Mouse (Mus musculus): ENCODE data around the gene Slc35e2. TPM values are rescaled to one million over a fixed set of nuclear protein-coding genes. Genes with fewer than 3 reads are reported as not detected.

The Slc35e2 gene
- 6.8 and 7.4 TPM in 2 replicates for polyA plus RNA-seq (2015; fragmentation: Nextera tagmentation; extraction: Ambion mirVana)

DNA sequence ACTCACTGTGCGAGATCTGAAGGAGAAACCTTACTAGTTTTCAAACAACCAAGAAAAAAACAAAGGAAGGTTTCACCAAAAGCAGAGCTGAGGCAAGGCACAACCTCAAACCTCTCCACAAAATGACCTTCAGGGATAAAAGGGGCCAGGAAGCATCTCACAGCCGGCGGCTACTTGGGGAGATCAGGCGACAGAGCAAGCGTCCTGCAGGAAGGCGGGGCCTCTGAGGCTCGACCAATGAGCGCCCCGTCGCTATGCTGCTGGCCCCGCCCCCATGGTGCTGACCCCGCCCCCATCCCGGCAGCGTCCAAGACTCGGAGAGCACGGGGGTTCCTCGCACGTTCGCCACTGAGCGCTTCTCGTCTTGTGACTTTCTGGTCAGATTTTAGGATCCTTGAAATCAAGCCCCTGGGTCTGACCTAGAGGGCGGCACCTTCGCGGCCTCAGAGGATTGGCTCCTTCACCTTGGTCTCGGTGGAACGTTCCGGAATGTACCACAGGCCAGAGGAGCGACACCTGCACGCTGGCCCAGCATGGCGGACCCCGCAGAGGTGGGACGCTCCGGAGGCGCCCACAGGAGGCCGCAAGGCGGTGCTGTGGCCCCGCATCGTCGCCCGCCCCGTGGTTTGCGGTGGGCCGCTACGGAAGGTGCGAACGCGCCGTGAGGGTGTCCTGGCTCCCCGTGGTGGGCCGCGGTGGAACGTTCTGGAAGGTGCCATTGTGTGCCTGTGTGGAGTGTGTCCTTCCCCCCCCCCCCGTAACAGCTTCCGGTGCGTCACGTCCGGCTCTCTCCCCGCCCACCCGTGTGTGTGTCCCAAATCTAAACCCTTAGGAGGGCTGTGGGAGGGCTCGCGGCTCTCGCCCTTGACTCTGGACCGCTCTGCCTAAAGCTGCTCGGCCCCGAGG lies at the start of gene Slc35e2:
TSS of gene Slc35e2 (plus strand) at position 326 of the 906 bp plus-strand sequence.
- Histone ChIP-seq H3K27me3 (no peaks in the 10 kb centered on the region), H3K4me3 (peak within 1 kb of the TSS; percentile 98), H3K9ac (peak within 1 kb of the TSS; percentile 92), H3K36me3 (peaks cover 14% of the 10 kb centered on the region), H3K9me3 (no peaks in the 10 kb centered on the region), H3K4me1 (peaks cover 12% of the 10 kb centered on the region), H3K27ac (peak within 1 kb of the TSS; percentile 100), H3K4me2 (peak within 1 kb of the TSS; percentile 88)
- peak; percentile 92 for ATAC-seq (ENCODE audit: insufficient number of reproducible peaks, low FRiP score, low TSS enrichment, low read depth)
- under 1% methylated on average over 61 of the region's 65 CpGs for WGBS

DNA sequence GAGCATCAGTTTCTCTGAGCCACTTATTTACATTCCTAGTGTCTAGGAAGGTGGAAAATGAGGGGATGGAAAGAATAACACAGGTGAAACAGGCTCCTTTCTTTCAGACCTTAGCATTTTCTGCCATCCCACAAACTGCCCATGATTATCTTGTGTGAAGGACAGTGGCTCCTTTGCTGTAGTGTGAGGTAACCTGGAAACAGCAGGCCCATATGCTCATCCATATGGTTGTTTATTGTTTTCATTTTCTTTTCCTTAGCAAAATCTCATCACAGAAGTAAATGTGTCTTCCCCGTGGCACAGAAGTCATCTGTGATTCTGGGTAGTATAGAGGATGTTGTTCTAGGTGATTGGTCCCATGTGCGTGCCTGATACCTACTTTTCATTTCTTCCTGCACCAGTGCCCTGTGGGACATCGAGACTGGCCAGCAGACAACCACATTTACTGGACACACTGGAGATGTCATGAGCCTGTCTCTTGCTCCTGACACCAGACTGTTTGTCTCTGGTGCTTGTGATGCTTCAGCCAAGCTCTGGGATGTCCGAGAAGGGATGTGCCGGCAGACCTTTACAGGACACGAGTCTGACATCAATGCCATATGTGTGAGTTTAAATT lies 48.2 kb upstream of the Slc35e2 start:
- Histone ChIP-seq H3K27ac (no peak overlapping the region), H3K36me3 (peaks cover 80% of the 10 kb centered on the region), H3K9ac (no peak overlapping the region), H3K4me3 (no peak overlapping the region), H3K27me3 (no peaks in the 10 kb centered on the region), H3K9me3 (no peaks in the 10 kb centered on the region), H3K4me1 (no peaks in the 10 kb centered on the region), H3K4me2 (no peak overlapping the region)
- 91% methylated on average over 6 of the region's 6 CpGs for WGBS
- no peak for ATAC-seq (ENCODE audit: insufficient number of reproducible peaks, low FRiP score, low TSS enrichment, low read depth)

DNA sequence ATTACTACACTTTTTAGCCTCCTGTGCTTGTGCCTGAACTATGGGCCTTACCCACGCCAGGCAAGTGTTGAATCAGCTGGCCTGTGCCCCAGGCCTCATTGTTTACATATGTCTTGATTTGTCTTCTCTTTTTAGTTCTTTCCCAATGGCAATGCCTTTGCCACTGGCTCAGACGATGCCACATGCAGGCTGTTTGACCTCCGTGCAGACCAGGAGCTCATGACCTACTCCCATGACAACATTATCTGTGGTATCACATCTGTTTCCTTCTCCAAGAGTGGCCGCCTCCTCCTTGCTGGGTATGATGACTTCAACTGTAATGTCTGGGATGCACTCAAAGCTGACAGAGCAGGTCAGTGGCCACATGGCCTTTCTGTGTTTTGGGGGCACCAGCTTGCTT lies 46.3 kb upstream of the Slc35e2 start:
- ATAC-seq (ENCODE audit: insufficient number of reproducible peaks, low FRiP score, low TSS enrichment, low read depth), result no peak
- H3K36me3 ChIP-seq, result peaks cover 81% of the 10 kb centered on the region
- no peak overlapping the region for H3K9ac ChIP-seq
- H3K27ac ChIP-seq, result no peak overlapping the region
- H3K9me3 ChIP-seq, result no peaks in the 10 kb centered on the region
- H3K4me2 ChIP-seq, result no peak overlapping the region
- no peaks in the 10 kb centered on the region for H3K27me3 ChIP-seq
- WGBS, result 84% methylated on average over 4 of the region's 4 CpGs
- H3K4me1 ChIP-seq, result no peaks in the 10 kb centered on the region
- no peak overlapping the region for H3K4me3 ChIP-seq

GRCm38 (mm10) chr4:155555464-155555863 lies 45.8 kb upstream of the Slc35e2 start:
- H3K9me3 ChIP-seq, result no peaks in the 10 kb centered on the region
- WGBS, result 69% methylated on average over 1 of the region's 1 CpGs
- ATAC-seq (ENCODE audit: insufficient number of reproducible peaks, low FRiP score, low TSS enrichment, low read depth), result no peak

DNA sequence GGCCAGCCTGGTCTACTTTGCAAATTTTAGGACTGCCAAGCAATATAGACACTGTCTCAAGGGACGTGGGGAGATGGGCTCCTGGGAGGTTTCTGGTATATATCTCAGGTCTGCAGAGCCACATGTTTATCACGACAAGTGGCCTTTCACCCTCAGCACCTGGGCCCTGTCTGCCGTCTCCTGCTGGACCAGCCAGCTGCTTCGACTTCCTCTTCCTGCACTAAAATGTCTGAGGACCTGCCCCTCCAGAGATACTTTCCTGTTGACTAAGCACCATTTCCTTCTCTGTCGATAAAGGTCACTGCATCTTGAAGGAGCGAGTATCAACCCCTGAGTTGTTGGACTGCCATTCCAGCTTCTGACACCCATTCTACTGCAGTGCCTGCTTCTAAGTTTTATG lies 41.8 kb upstream of the Slc35e2 start:
- peaks cover 61% of the 10 kb centered on the region for H3K36me3 ChIP-seq
- WGBS, result 78% methylated on average over 6 of the region's 6 CpGs
- H3K9ac ChIP-seq, result no peak overlapping the region
- H3K27me3 ChIP-seq, result no peaks in the 10 kb centered on the region
- H3K4me3 ChIP-seq, result no peak overlapping the region
- peaks cover 22% of the 10 kb centered on the region for H3K4me1 ChIP-seq
- no peaks in the 10 kb centered on the region for H3K9me3 ChIP-seq
- no peak for ATAC-seq (ENCODE audit: insufficient number of reproducible peaks, low FRiP score, low TSS enrichment, low read depth)
- H3K4me2 ChIP-seq, result no peak overlapping the region
- H3K27ac ChIP-seq, result no peak overlapping the region

More at GRCm38 (mm10) chr4:155555464-155555863, 45.8 kb upstream of the Slc35e2 start:
- Histone ChIP-seq H3K27me3 (no peaks in the 10 kb centered on the region), H3K4me3 (no peak overlapping the region), H3K36me3 (peaks cover 85% of the 10 kb centered on the region), H3K27ac (no peak overlapping the region), H3K9ac (no peak overlapping the region), H3K4me1 (0 out of 2 replicates have a peak, but pooled peaks cover under 1% of the 10 kb centered on the region), H3K4me2 (no peak overlapping the region)

- Histone ChIP-seq H3K27ac (peak overlapping the region; percentile 11; the same call in 1 of the 2 replicates), H3K27me3 (no peaks in the 10 kb centered on the region), H3K4me2 (no peak overlapping the region), H3K4me1 (peaks cover 34% of the 10 kb centered on the region), H3K9ac (no peak overlapping the region), H3K36me3 (peaks cover 46% of the 10 kb centered on the region), H3K4me3 (no peak overlapping the region), H3K9me3 (no peaks in the 10 kb centered on the region)
- 52% methylated on average over 2 of the region's 2 CpGs for WGBS
- ATAC-seq (ENCODE audit: insufficient number of reproducible peaks, low FRiP score, low TSS enrichment, low read depth), result no peak
Observed at GRCm38 (mm10) chr4:155560932-155561331, 40.3 kb upstream of the Slc35e2 start.

GRCm38 (mm10) chr4:155561661-155562442 lies 39.4 kb upstream of the Slc35e2 start, which contains the start of gene Nadk:
Gene Nadk (plus strand): TSS chr4:155562378.
- Histone ChIP-seq H3K9me3 (no peaks in the 10 kb centered on the region), H3K4me1 (peaks cover 37% of the 10 kb centered on the region)

GRCm38 (mm10) chr4:155562725-155563399 lies 38.4 kb upstream of the Slc35e2 start:
- 3% methylated on average over 19 of the region's 19 CpGs for WGBS
- peak overlapping the region; percentile 63 for H3K4me2 ChIP-seq
- peaks cover 31% of the 10 kb centered on the region for H3K36me3 ChIP-seq
- no peaks in the 10 kb centered on the region for H3K27me3 ChIP-seq
- peaks cover 37% of the 10 kb centered on the region for H3K4me1 ChIP-seq
- H3K27ac ChIP-seq, result peak overlapping the region; percentile 91
- no peaks in the 10 kb centered on the region for H3K9me3 ChIP-seq
- H3K9ac ChIP-seq, result peak overlapping the region; percentile 29; the same call in 1 of the 2 replicates
- ATAC-seq (ENCODE audit: insufficient number of reproducible peaks, low FRiP score, low TSS enrichment, low read depth), result no peak
- H3K4me3 ChIP-seq, result peak overlapping the region; percentile 90

More at GRCm38 (mm10) chr4:155561661-155562442, 39.4 kb upstream of the Slc35e2 start, which contains the start of gene Nadk:
- Histone ChIP-seq H3K36me3 (peaks cover 37% of the 10 kb centered on the region), H3K4me2 (peak within 1 kb of the TSS; percentile 63), H3K9ac (peak within 1 kb of the TSS; percentile 29; the same call in 1 of the 2 replicates), H3K4me3 (peak within 1 kb of the TSS; percentile 90), H3K27me3 (no peaks in the 10 kb centered on the region), H3K27ac (peak within 1 kb of the TSS; percentile 91)
- 56% methylated on average over 7 of the region's 7 CpGs for WGBS
- ATAC-seq (ENCODE audit: insufficient number of reproducible peaks, low FRiP score, low TSS enrichment, low read depth), result no peak

DNA sequence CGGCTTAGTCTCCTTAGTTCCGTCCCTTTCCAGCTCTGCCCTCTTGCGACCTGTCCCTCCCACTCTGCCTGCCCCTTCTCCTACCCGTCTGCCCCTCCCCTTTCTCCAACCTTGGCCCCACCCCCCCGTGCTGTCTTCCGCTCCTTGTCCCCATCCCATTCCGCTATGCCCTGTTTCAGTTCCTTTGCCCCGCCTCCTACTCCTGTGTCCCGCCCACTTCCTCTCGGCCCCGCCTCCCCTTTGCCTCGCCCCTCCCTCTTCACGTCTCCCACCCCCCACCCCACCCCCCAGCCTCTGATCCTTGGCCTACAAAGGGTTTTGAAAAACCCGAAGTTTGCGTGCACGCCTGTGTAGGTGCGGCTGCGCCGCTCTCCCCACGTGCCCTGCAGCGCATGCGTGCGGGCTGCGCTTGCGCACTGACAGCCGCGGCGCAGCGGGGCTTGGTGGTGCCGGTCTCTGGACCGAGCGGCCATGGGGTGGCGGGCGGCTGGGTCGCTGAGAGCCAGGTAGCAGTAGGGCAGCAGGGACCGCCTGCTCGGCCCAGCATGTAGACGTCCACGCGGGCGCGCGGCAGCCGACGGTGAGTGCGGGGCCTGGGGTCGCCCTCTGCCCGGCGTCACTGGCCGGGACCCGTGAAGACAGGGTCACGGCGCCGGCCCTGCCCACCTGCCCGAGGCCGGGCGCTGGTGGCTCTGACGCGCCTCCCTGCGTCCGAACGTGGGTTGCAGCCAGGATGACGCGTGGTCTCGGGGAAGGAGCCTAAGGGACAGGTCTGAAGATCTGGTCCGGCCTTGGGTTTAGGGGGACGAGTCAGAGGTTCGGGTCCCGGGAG lies 37.6 kb upstream of the Slc35e2 start:
- WGBS, result under 1% methylated on average over 69 of the region's 69 CpGs
- H3K36me3 ChIP-seq, result peaks cover 24% of the 10 kb centered on the region

GRCm38 (mm10) chr4:155564315-155565069 lies 36.7 kb upstream of the Slc35e2 start:
- peaks cover 15% of the 10 kb centered on the region for H3K36me3 ChIP-seq
- peak overlapping the region; percentile 90 for H3K4me3 ChIP-seq
- H3K27ac ChIP-seq, result peak overlapping the region; percentile 91
- H3K4me1 ChIP-seq, result peaks cover 37% of the 10 kb centered on the region
- peak overlapping the region; percentile 63 for H3K4me2 ChIP-seq
- 10% methylated on average over 20 of the region's 20 CpGs for WGBS
- H3K27me3 ChIP-seq, result no peaks in the 10 kb centered on the region
- ATAC-seq (ENCODE audit: insufficient number of reproducible peaks, low FRiP score, low TSS enrichment, low read depth), result no peak
- H3K9me3 ChIP-seq, result no peaks in the 10 kb centered on the region
- H3K9ac ChIP-seq, result peak overlapping the region; percentile 82

More for the DNA sequence above, 37.6 kb upstream of the Slc35e2 start:
- peak overlapping the region; percentile 91 for H3K27ac ChIP-seq
- H3K9me3 ChIP-seq, result no peaks in the 10 kb centered on the region
- peak overlapping the region; percentile 90 for H3K4me3 ChIP-seq
- peak; percentile 95 for ATAC-seq (ENCODE audit: insufficient number of reproducible peaks, low FRiP score, low TSS enrichment, low read depth)
- H3K27me3 ChIP-seq, result no peaks in the 10 kb centered on the region
- H3K4me1 ChIP-seq, result peaks cover 37% of the 10 kb centered on the region
- peak overlapping the region; percentile 63 for H3K4me2 ChIP-seq
- peak overlapping the region; percentile 82 for H3K9ac ChIP-seq

Data from limb, embryonic 15.5 days (tissue).